In the genomic region with DNA sequence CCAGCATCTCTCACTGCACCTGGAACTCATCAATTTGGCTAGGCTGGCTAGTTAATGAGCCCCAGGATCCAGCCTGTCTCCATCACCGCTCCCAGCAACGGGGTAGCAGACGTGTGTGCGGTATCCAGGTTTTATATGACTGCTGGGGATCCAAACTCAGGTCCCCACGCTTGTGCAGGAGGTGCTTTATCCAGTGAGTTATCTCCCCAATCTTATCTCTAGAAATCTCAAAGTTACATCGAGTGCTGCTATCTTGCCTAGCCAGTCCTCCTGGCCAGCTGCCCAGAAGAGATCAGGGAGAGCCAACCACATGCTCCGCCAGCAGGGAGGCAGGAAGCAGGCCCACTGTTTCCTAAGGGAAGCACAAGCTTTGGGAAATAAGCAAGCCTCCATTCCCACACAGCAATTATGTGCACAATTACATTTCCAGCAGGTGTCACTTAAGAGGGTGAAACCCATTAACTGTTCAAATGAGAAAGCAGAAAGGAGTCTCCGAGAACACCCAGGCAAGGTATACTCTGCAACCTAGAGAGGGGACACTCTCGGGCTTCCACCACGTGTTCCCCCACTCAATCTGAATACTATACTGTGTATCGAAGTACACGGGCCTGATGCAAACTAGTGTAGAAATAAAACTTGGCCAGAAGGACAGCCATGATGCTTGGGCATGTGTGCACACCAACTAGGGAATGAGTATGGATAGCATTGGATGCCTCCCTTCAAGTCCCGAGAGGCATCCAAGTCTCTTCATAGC, we compare ENCODE assay signal across 9 mouse cellular contexts.
DNase-seq lines count a peak whose midpoint lies in the region; ATAC-seq and TF ChIP-seq lines count a peak whose summit lies in the region.
"Had no signal": no experiment of that assay in that cellular context is flagged by ENCODE, and none has a peak within 500 bp of the region (broad histone marks: within the 10 kb centered on the region; RNA-seq: fewer than 3 reads in every experiment).

No protein-coding gene starts in this region.

- H3K9ac ChIP-seq in hindbrain, embryonic 15.5 days: no peak overlapping the region
- no peak overlapping the region for H3K9ac ChIP-seq in hindbrain, embryonic 11.5 days (ENCODE audit: low read depth, low read length)
- no peak overlapping the region for H3K9ac ChIP-seq in kidney, postnatal 0 days (ENCODE audit: low read depth, low read length)
- H3K9ac ChIP-seq in limb, embryonic 13.5 days: no peak overlapping the region
- H3K9ac ChIP-seq: embryonic facial prominence, embryonic 13.5 days had no signal

- H3K4me1 ChIP-seq in hindbrain, embryonic 15.5 days (replicated peaks): peaks cover 32% of the 10 kb centered on the region
- no peaks in the 10 kb centered on the region for H3K4me1 ChIP-seq in hindbrain, embryonic 11.5 days (replicated peaks; ENCODE audit: control insufficient read depth, insufficient read depth, low read length)
- peaks cover 14% of the 10 kb centered on the region; the same call in 1 of the 2 replicates for H3K4me1 ChIP-seq in kidney, postnatal 0 days (replicated peaks; ENCODE audit: insufficient read depth, low read length)
- peaks cover 53% of the 10 kb centered on the region for H3K4me1 ChIP-seq in limb, embryonic 13.5 days

- no peaks in the 10 kb centered on the region for H3K27me3 ChIP-seq in hindbrain, embryonic 15.5 days
- H3K27me3 ChIP-seq in hindbrain, embryonic 11.5 days (ENCODE audit: control insufficient read depth, insufficient read depth, low read length): no peaks in the 10 kb centered on the region
- no peaks in the 10 kb centered on the region for H3K27me3 ChIP-seq in kidney, postnatal 0 days (ENCODE audit: insufficient read depth, low read length)
- H3K27me3 ChIP-seq in limb, embryonic 13.5 days: no peaks in the 10 kb centered on the region; the same call in 1 of the 2 replicates
- H3K27me3 ChIP-seq: embryonic facial prominence, embryonic 13.5 days had no signal

- no peak overlapping the region for H3K4me2 ChIP-seq in hindbrain, embryonic 15.5 days
- H3K4me2 ChIP-seq in hindbrain, embryonic 11.5 days (replicated peaks; ENCODE audit: low read depth, low read length): no peak overlapping the region
- no peak overlapping the region for H3K4me2 ChIP-seq in kidney, postnatal 0 days (ENCODE audit: low read length)
- H3K4me2 ChIP-seq in limb, embryonic 13.5 days (replicated peaks): 0 out of 2 replicates have a peak overlapping the region, but pooled peaks have one; percentile 1
- H3K4me2 ChIP-seq: embryonic facial prominence, embryonic 13.5 days had no signal

- DNase-seq in hindbrain, embryonic 11.5 days (ENCODE audit: low spot score): no peak
- peak; percentile 63 for DNase-seq in cerebellum, adult 8-10 months
- DNase-seq in gastrocnemius, adult 8-10 months (ENCODE audit: low spot score in 2 of 2): peak; percentile 16 to 37
- DNase-seq in kidney, postnatal 0 days (ENCODE audit: low spot score): peak; percentile 56
- DNase-seq in right cerebral cortex, postnatal 25 days: peak; percentile 65
- no peak for DNase-seq in embryo, embryonic 9.5 days (ENCODE audit: extremely low spot score)

- H3K9me3 ChIP-seq in hindbrain, embryonic 15.5 days: no peaks in the 10 kb centered on the region
- no peaks in the 10 kb centered on the region for H3K9me3 ChIP-seq in hindbrain, embryonic 11.5 days (ENCODE audit: control insufficient read depth, low read length)
- no peaks in the 10 kb centered on the region for H3K9me3 ChIP-seq in kidney, postnatal 0 days (replicated peaks; ENCODE audit: low read length)
- H3K9me3 ChIP-seq in limb, embryonic 13.5 days: no peaks in the 10 kb centered on the region
- H3K9me3 ChIP-seq: embryonic facial prominence, embryonic 13.5 days had no signal

- WGBS in hindbrain, embryonic 15.5 days: 58% methylated on average over 13 of the region's 13 CpGs
- 87% methylated on average over 13 of the region's 13 CpGs for WGBS in hindbrain, embryonic 11.5 days
- 56% methylated on average over 13 of the region's 13 CpGs for WGBS in kidney, postnatal 0 days
- WGBS in limb, embryonic 13.5 days: 31% methylated on average over 13 of the region's 13 CpGs

- peak; percentile 54 for ATAC-seq in hindbrain, embryonic 15.5 days (ENCODE audit: low FRiP score, low read depth)
- ATAC-seq in hindbrain, embryonic 11.5 days (ENCODE audit: low FRiP score): no peak
- no peak for ATAC-seq in kidney, postnatal 0 days (replicated peaks; ENCODE audit: low FRiP score, low read depth)
- peak; percentile 64 for ATAC-seq in limb, embryonic 13.5 days (ENCODE audit: low FRiP score, low read depth)

- H3K36me3 ChIP-seq in hindbrain, embryonic 15.5 days: no peaks in the 10 kb centered on the region
- no peaks in the 10 kb centered on the region for H3K36me3 ChIP-seq in hindbrain, embryonic 11.5 days (ENCODE audit: control insufficient read depth, insufficient read depth, low read length)
- H3K36me3 ChIP-seq in kidney, postnatal 0 days (ENCODE audit: insufficient read depth, low read length): no peaks in the 10 kb centered on the region
- H3K36me3 ChIP-seq in limb, embryonic 13.5 days: no peaks in the 10 kb centered on the region
- H3K36me3 ChIP-seq: embryonic facial prominence, embryonic 13.5 days had no signal

- no peak overlapping the region for H3K27ac ChIP-seq in hindbrain, embryonic 15.5 days (replicated peaks)
- H3K27ac ChIP-seq in hindbrain, embryonic 11.5 days (ENCODE audit: low read depth, low read length): no peak overlapping the region
- no peak overlapping the region for H3K27ac ChIP-seq in kidney, postnatal 0 days
- no peak overlapping the region for H3K27ac ChIP-seq in limb, embryonic 13.5 days
- H3K27ac ChIP-seq: embryonic facial prominence, embryonic 13.5 days had no signal

- TF ChIP-seq CTCF in kidney, postnatal 0 days (IDR thresholded peaks at IDR 0.05; ENCODE audit: low read depth): no peak

- no peak overlapping the region for H3K4me3 ChIP-seq in hindbrain, embryonic 15.5 days
- H3K4me3 ChIP-seq in hindbrain, embryonic 11.5 days (ENCODE audit: low read depth, low read length): no peak overlapping the region
- no peak overlapping the region for H3K4me3 ChIP-seq in kidney, postnatal 0 days (replicated peaks; ENCODE audit: low read depth, low read length)
- no peak overlapping the region for H3K4me3 ChIP-seq in limb, embryonic 13.5 days
- H3K4me3 ChIP-seq: embryonic facial prominence, embryonic 13.5 days had no signal

Comparison
In these comparisons a context has a peak if more than half of its experiments do, and no peak if none do; other contexts are left out.
1. ATAC-seq: peak in hindbrain, embryonic 15.5 days (single experiment) and limb, embryonic 13.5 days (single experiment); none in hindbrain, embryonic 11.5 days (single experiment) and kidney, postnatal 0 days (single experiment).
2. DNase-seq: peak in cerebellum, adult 8-10 months (single experiment), gastrocnemius, adult 8-10 months (2 of 2), kidney, postnatal 0 days (single experiment) and right cerebral cortex, postnatal 25 days (single experiment); none in hindbrain, embryonic 11.5 days (single experiment) and embryo, embryonic 9.5 days (single experiment).